Mouse (Mus musculus): ENCODE data around the gene Kbtbd13. TPM values are rescaled to one million over a fixed set of nuclear protein-coding genes. Genes with fewer than 3 reads are reported as not detected.

Kbtbd13 gene
- total and polyA plus RNA-seq, 3 experiments = not detected

DNA sequence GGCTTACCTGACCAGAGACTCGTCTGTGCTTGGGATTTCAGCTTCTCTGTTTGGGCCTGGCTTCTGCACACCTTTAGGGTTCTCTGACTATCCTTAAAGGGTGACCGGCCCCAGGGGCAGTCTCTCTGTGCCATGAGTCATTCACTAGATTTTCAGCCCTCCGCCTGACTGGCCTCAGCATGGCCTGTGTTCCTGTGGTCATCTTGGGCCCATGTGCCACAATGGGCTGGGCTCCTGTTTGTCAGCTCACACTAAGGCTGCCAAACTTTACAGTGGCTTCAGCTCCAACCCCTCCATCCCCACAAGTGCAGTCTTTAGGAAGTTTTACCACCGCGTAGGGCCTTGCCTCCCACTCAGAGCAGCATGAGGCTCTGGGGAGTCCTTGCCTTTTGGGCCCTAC lies 38.2 kb downstream of the Kbtbd13 start:
- H3K36me3 ChIP-seq (replicated peaks in 1 of 2; ENCODE audit: control insufficient read depth in 1 of 2, insufficient read depth in 1 of 2, low read length in 1 of 2) = peaks cover 19 to 58% of the 10 kb centered on the region in 2 experiments
- dilution Hi-C loops (cut with MboI; ENCODE audit: extremely low pct_ligation_motif_present, extremely low pct_unique_long_range_greater_than_20kb, low sequenced_read_pairs) (no loop called here), in situ Hi-C loops (cut with MboI; ENCODE audit: low pct_ligation_motif_present, low pct_unique_long_range_greater_than_20kb, low sequenced_read_pairs) (no loop called here)
- H3K9me3 ChIP-seq (replicated peaks; ENCODE audit: low read length) = no peaks in the 10 kb centered on the region
- H3K4me3 ChIP-seq (replicated peaks in 1 of 3; ENCODE audit: low read depth in 2 of 3, low read length in 2 of 3, poor library complexity in 1 of 3) = no peak overlapping the region
- H3K9ac ChIP-seq (ENCODE audit: insufficient read depth, low read depth) = no peak overlapping the region
- H3K27me3 ChIP-seq (replicated peaks) = no peaks in the 10 kb centered on the region
- no peak overlapping the region for H3K27ac ChIP-seq (ENCODE audit: insufficient read depth, low read depth)
- peaks cover 36% of the 10 kb centered on the region for H3K79me2 ChIP-seq (replicated peaks; ENCODE audit: control insufficient read depth, extremely low read depth, insufficient read depth, poor library complexity, severe bottlenecking)
- no peak for DNase-seq (ENCODE audit: extremely low read depth)
- TF ChIP-seq MXI1 (IDR thresholded peaks at IDR 0.05; ENCODE audit: low read depth, low read length) = no peak
- TF ChIP-seq CHD2 (IDR thresholded peaks at IDR 0.05; ENCODE audit: low read length) = no peak
- TF ChIP-seq ZMIZ1 (IDR thresholded peaks at IDR 0.05; ENCODE audit: low read depth, low read length) = no peak
- no peak for TF ChIP-seq NELFE (IDR thresholded peaks at IDR 0.05; ENCODE audit: low read depth, low read length)
- no peak for TF ChIP-seq KAT2A (IDR thresholded peaks at IDR 0.05; ENCODE audit: insufficient replicate concordance, low read length)
- TF ChIP-seq JUN (IDR thresholded peaks at IDR 0.05; ENCODE audit: insufficient read depth, low read depth, low read length) = no peak
- TF ChIP-seq TCF12 (IDR thresholded peaks at IDR 0.05; ENCODE audit: low read depth, low read length) = no peak
- no peak for TF ChIP-seq JUND (conservative IDR thresholded peaks at IDR 0.05; ENCODE audit: low read depth, low read length)
- no peak for TF ChIP-seq UBTF (IDR thresholded peaks at IDR 0.05; ENCODE audit: low read depth, low read length)
- no peak for TF ChIP-seq USF1 (IDR thresholded peaks at IDR 0.05; ENCODE audit: low read depth, low read length)
- TF ChIP-seq BHLHE40 (IDR thresholded peaks at IDR 0.05; ENCODE audit: low read depth, low read length) = no peak
- no peak for TF ChIP-seq ZC3H11A (IDR thresholded peaks at IDR 0.05; ENCODE audit: low read depth, low read length)
- no peak for TF ChIP-seq MYC (IDR thresholded peaks at IDR 0.05; ENCODE audit: low read depth, low read length)
- TF ChIP-seq ELF1 (IDR thresholded peaks at IDR 0.05; ENCODE audit: low read depth, low read length) = no peak
- no peak for TF ChIP-seq E2F4 (IDR thresholded peaks at IDR 0.05; ENCODE audit: insufficient replicate concordance, low read depth, low read length)
- no peak for TF ChIP-seq MEF2A (IDR thresholded peaks at IDR 0.05; ENCODE audit: borderline replicate concordance, low read depth, low read length)
- no peak for TF ChIP-seq CTCF (conservative IDR thresholded peaks at IDR 0.05 in 1 of 2, IDR thresholded peaks at IDR 0.05 in 1 of 2; ENCODE audit: low read depth in 2 of 2, low read length in 2 of 2)
- no peak for TF ChIP-seq TBP (conservative IDR thresholded peaks at IDR 0.05; ENCODE audit: low read depth, low read length)
- H3K4me1 ChIP-seq (ENCODE audit: control insufficient read depth in 1 of 2, insufficient read depth in 2 of 2) = peaks cover 0 to 12% of the 10 kb centered on the region in 2 experiments; a peak in 1 of 4 replicates
- H3K4me2 ChIP-seq (ENCODE audit: insufficient read depth, low read depth, poor library complexity, severe bottlenecking) = no peak overlapping the region

DNA sequence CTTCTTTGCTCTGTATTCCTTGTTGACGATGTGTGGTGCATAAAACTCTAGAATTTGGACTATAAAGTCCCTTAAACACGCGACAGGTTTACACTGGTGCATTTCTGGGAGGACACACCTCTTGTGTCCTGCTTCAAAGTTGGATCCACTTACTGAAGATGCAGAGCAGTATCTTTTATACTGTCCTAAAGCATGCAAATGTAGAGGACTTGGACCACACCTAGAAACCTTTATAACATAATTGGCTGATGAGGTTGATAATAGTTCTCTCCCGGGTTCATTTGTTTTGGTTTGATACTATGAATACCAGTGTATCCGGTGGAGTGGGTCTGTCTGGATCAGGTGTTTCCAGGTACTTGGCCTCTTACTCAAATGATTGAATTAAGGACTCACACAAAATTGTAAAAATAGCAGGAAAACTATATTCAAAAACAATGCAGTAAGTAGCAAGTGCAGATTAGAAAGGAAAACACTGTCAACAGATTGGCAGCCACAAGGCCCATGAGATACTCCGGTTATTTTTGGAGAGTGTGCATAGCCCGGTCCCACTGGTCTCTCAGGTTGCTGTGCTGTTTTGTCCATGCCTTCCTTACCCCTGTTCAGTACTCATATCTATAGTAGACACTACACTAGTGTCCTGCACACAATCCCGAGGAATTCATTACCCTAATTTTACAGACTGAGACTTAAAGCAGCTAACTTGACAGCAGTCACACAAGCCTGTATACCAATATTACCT lies 44.2 kb downstream of the Kbtbd13 start:
- in situ Hi-C loops (cut with MboI; ENCODE audit: low pct_ligation_motif_present, low pct_unique_long_range_greater_than_20kb, low sequenced_read_pairs) (no loop called here), dilution Hi-C loops (cut with MboI; ENCODE audit: extremely low pct_ligation_motif_present, extremely low pct_unique_long_range_greater_than_20kb, low sequenced_read_pairs) (no loop called here)
- TF ChIP-seq MXI1 (IDR thresholded peaks at IDR 0.05; ENCODE audit: low read depth, low read length) = 0 out of 2 replicates have a peak, but pooled peaks have one; percentile 13
- no peak for TF ChIP-seq TCF12 (IDR thresholded peaks at IDR 0.05; ENCODE audit: low read depth, low read length)
- Histone ChIP-seq H3K36me3 (replicated peaks in 1 of 2; ENCODE audit: control insufficient read depth in 1 of 2, insufficient read depth in 1 of 2, low read length in 1 of 2) (peaks cover 0 to 9% of the 10 kb centered on the region in 2 experiments), H3K4me2 (ENCODE audit: insufficient read depth, low read depth, poor library complexity, severe bottlenecking) (peak overlapping the region; percentile 75), H3K9me3 (replicated peaks; ENCODE audit: low read length) (peaks cover 6% of the 10 kb centered on the region), H3K79me2 (replicated peaks; ENCODE audit: control insufficient read depth, extremely low read depth, insufficient read depth, poor library complexity, severe bottlenecking) (peaks cover 34% of the 10 kb centered on the region), H3K27me3 (replicated peaks) (no peaks in the 10 kb centered on the region), H3K4me3 (replicated peaks in 1 of 3; ENCODE audit: low read depth in 2 of 3, low read length in 2 of 3, poor library complexity in 1 of 3) (peak overlapping the region; percentile 72 to 96 (median 83)), H3K4me1 (ENCODE audit: control insufficient read depth in 1 of 2, insufficient read depth in 2 of 2) (peaks cover 0 to 17% of the 10 kb centered on the region in 2 experiments; a peak in 3 of 4 replicates), H3K9ac (ENCODE audit: insufficient read depth, low read depth) (peak overlapping the region; percentile 99), H3K27ac (ENCODE audit: insufficient read depth, low read depth) (no peak overlapping the region)
- DNase-seq (ENCODE audit: extremely low read depth) = no peak

Data from CH12.LX (cell line).